Mouse (Mus musculus): ENCODE measurements at regions not wholly inside any gene's neighbourhood (a gene's known extent, or its start where the extent isn't known, plus 50 kb on each side); places are given as distances from the start of the nearest gene placed in this dataset.

- TF ChIP-seq POLR2A (IDR thresholded peaks at IDR 0.05; ENCODE audit: extremely low read depth, insufficient read depth, low read length), result no peak
- TF ChIP-seq CTCF (IDR thresholded peaks at IDR 0.05; ENCODE audit: extremely low read depth, insufficient read depth, low read length), result no peak
Measured at GRCm38 (mm10) chr17:83088471-83088870, 126.6 kb upstream of the Pkdcc start.

Data from cortical plate, adult 2 months (tissue).